ENCODE assay signal across 8 mouse cellular contexts in genomic region chr4:155962167-155962971, GRCm38 (mm10). TPM values are rescaled to one million over a fixed set of nuclear protein-coding genes. Genes with fewer than 3 reads are reported as not detected.
DNase-seq lines count a peak whose midpoint lies in the region; ATAC-seq and TF ChIP-seq lines count a peak whose summit lies in the region.

Gene C1qtnf12, plus strand, starts transcription at chr4:155962318.

- TF ChIP-seq POLR2A in spleen, adult 2 months (IDR thresholded peaks at IDR 0.05; ENCODE audit: low read depth, low read length): no peak

- peak within 1 kb of the TSS; percentile 59 for H3K4me3 ChIP-seq in spleen, adult 2 months (ENCODE audit: extremely low read depth, insufficient read depth, insufficient read length)
- H3K4me3 ChIP-seq in embryonic facial prominence, embryonic 15.5 days (replicated peaks): peak within 1 kb of the TSS; percentile 67
- peak within 1 kb of the TSS; percentile 59 for H3K4me3 ChIP-seq in liver, embryonic 11.5 days (ENCODE audit: low read depth, low read length)
- H3K4me3 ChIP-seq in midbrain, postnatal 0 days (ENCODE audit: low read depth, low read length): peak within 1 kb of the TSS; percentile 35
- peak within 1 kb of the TSS; percentile 66 for H3K4me3 ChIP-seq in stomach, postnatal 0 days (ENCODE audit: low read depth, low read length)

- TF ChIP-seq EP300 in stomach, postnatal 0 days (optimal IDR thresholded peaks at IDR 0.05): no peak

- no peaks in the 10 kb centered on the region for H3K27me3 ChIP-seq in spleen, adult 2 months (ENCODE audit: control insufficient read depth, insufficient read depth, low read length)
- no peaks in the 10 kb centered on the region for H3K27me3 ChIP-seq in embryonic facial prominence, embryonic 15.5 days
- no peaks in the 10 kb centered on the region for H3K27me3 ChIP-seq in liver, embryonic 11.5 days (replicated peaks; ENCODE audit: control insufficient read depth, insufficient read depth, low read length)
- no peaks in the 10 kb centered on the region for H3K27me3 ChIP-seq in midbrain, postnatal 0 days (ENCODE audit: insufficient read depth, low read length)
- no peaks in the 10 kb centered on the region for H3K27me3 ChIP-seq in stomach, postnatal 0 days (ENCODE audit: control insufficient read depth, insufficient read depth, low read length)

- WGBS in spleen, adult 2 months: 4% methylated on average over 32 of the region's 42 CpGs
- under 1% methylated on average over 42 of the region's 42 CpGs for WGBS in embryonic facial prominence, embryonic 15.5 days
- WGBS in liver, embryonic 11.5 days: 1% methylated on average over 38 of the region's 42 CpGs
- 3% methylated on average over 33 of the region's 42 CpGs for WGBS in midbrain, postnatal 0 days
- 1% methylated on average over 41 of the region's 42 CpGs for WGBS in stomach, postnatal 0 days

- no peak for TF ChIP-seq CTCF in spleen, adult 2 months (IDR thresholded peaks at IDR 0.05; ENCODE audit: extremely low read depth, insufficient read depth, insufficient read length, insufficient replicate concordance)
- no peak for TF ChIP-seq CTCF in midbrain, postnatal 0 days (IDR thresholded peaks at IDR 0.05)
- TF ChIP-seq CTCF in stomach, postnatal 0 days (IDR thresholded peaks at IDR 0.05; ENCODE audit: low read depth): no peak

- ATAC-seq in embryonic facial prominence, embryonic 15.5 days (ENCODE audit: insufficient number of reproducible peaks, low FRiP score, low TSS enrichment, low read depth): peak; percentile 73; the same call in 1 of the 2 replicates
- peak; percentile 88 for ATAC-seq in liver, embryonic 11.5 days (replicated peaks; ENCODE audit: low FRiP score)
- ATAC-seq in midbrain, postnatal 0 days (ENCODE audit: low FRiP score): peak; percentile 54
- ATAC-seq in stomach, postnatal 0 days (ENCODE audit: low FRiP score, low TSS enrichment): peak; percentile 72

- H3K9ac ChIP-seq in embryonic facial prominence, embryonic 15.5 days: peak within 1 kb of the TSS; percentile 57
- peak within 1 kb of the TSS; percentile 61 for H3K9ac ChIP-seq in liver, embryonic 11.5 days (ENCODE audit: low read depth, low read length)
- peak within 1 kb of the TSS; percentile 52 for H3K9ac ChIP-seq in midbrain, postnatal 0 days (replicated peaks; ENCODE audit: low read length, poor library complexity, severe bottlenecking)
- peak within 1 kb of the TSS; percentile 79 for H3K9ac ChIP-seq in stomach, postnatal 0 days (ENCODE audit: low read length)

- H3K4me2 ChIP-seq in embryonic facial prominence, embryonic 15.5 days (replicated peaks): peak within 1 kb of the TSS; percentile 91
- peak within 1 kb of the TSS; percentile 95 for H3K4me2 ChIP-seq in liver, embryonic 11.5 days
- peak within 1 kb of the TSS; percentile 54 for H3K4me2 ChIP-seq in midbrain, postnatal 0 days (ENCODE audit: low read depth, low read length, poor library complexity, severe bottlenecking)
- H3K4me2 ChIP-seq in stomach, postnatal 0 days (replicated peaks; ENCODE audit: low read depth): peak within 1 kb of the TSS; percentile 96

- peaks cover 5% of the 10 kb centered on the region for H3K4me1 ChIP-seq in spleen, adult 2 months (ENCODE audit: control insufficient read depth, insufficient read depth, insufficient read length)
- H3K4me1 ChIP-seq in embryonic facial prominence, embryonic 15.5 days: peaks cover 24% of the 10 kb centered on the region
- peaks cover 21% of the 10 kb centered on the region for H3K4me1 ChIP-seq in liver, embryonic 11.5 days (replicated peaks; ENCODE audit: control insufficient read depth, insufficient read depth, low read length)
- H3K4me1 ChIP-seq in midbrain, postnatal 0 days (ENCODE audit: insufficient read depth, low read length): no peaks in the 10 kb centered on the region
- 0 out of 2 replicates have a peak, but pooled peaks cover 4% of the 10 kb centered on the region for H3K4me1 ChIP-seq in stomach, postnatal 0 days (replicated peaks; ENCODE audit: control insufficient read depth, insufficient read depth)

- DNase-seq in spleen, adult 2 months (ENCODE audit: low read depth in 1 of 2, low spot score in 2 of 2): no peak
- no peak for DNase-seq in spleen, adult 12 weeks (ENCODE audit: low spot score)
- peak; percentile 23 to 24 for DNase-seq in heart, adult 9 months (ENCODE audit: low spot score in 2 of 2)
- DNase-seq in kidney, adult 8-10 months: peak; percentile 61 to 69
- DNase-seq in liver, embryonic 11.5 days (ENCODE audit: low spot score): peak; percentile 75
- DNase-seq in midbrain, postnatal 0 days (ENCODE audit: low spot score): peak; percentile 37
- DNase-seq in stomach, postnatal 0 days (ENCODE audit: low spot score): peak; percentile 78

- H3K36me3 ChIP-seq in spleen, adult 2 months (ENCODE audit: control insufficient read depth, insufficient read depth, low read length): peaks cover 13% of the 10 kb centered on the region
- H3K36me3 ChIP-seq in embryonic facial prominence, embryonic 15.5 days: peaks cover 42% of the 10 kb centered on the region
- H3K36me3 ChIP-seq in liver, embryonic 11.5 days (ENCODE audit: control insufficient read depth, insufficient read depth, low read length): peaks cover 24% of the 10 kb centered on the region
- peaks cover 31% of the 10 kb centered on the region for H3K36me3 ChIP-seq in midbrain, postnatal 0 days (ENCODE audit: insufficient read depth, low read length)
- peaks cover 9% of the 10 kb centered on the region for H3K36me3 ChIP-seq in stomach, postnatal 0 days (ENCODE audit: control insufficient read depth, insufficient read depth, low read length)

- no peak within 1 kb of the TSS; the same call in 1 of the 2 replicates for H3K27ac ChIP-seq in spleen, adult 2 months (ENCODE audit: insufficient read depth, low read length)
- peak within 1 kb of the TSS; percentile 85 for H3K27ac ChIP-seq in embryonic facial prominence, embryonic 15.5 days (replicated peaks)
- peak within 1 kb of the TSS; percentile 74; the same call in 1 of the 2 replicates for H3K27ac ChIP-seq in liver, embryonic 11.5 days (ENCODE audit: low read depth, low read length)
- no peak within 1 kb of the TSS for H3K27ac ChIP-seq in midbrain, postnatal 0 days (ENCODE audit: low read depth, low read length)
- peak within 1 kb of the TSS; percentile 78 for H3K27ac ChIP-seq in stomach, postnatal 0 days (replicated peaks)

- H3K9me3 ChIP-seq in embryonic facial prominence, embryonic 15.5 days (replicated peaks): no peaks in the 10 kb centered on the region
- no peaks in the 10 kb centered on the region for H3K9me3 ChIP-seq in liver, embryonic 11.5 days (ENCODE audit: control insufficient read depth, low read length)
- H3K9me3 ChIP-seq in midbrain, postnatal 0 days (ENCODE audit: low read length): no peaks in the 10 kb centered on the region
- no peaks in the 10 kb centered on the region for H3K9me3 ChIP-seq in stomach, postnatal 0 days (ENCODE audit: control insufficient read depth, low read length)

RNA-seq across cellular contexts. Expression of gene C1qtnf12, which starts in this region (rescaled TPM):
- polyA plus RNA-seq in spleen, adult 2 months (2012; rRNA removed): 21.6 and 50.1 TPM in 2 replicates
- 68.2 and 73.8 TPM in 2 replicates for polyA plus RNA-seq in embryonic facial prominence, embryonic 15.5 days (2015; fragmentation: Nextera tagmentation; extraction: Ambion mirVana)
- 56.9 and 59.0 TPM in 2 replicates for polyA plus RNA-seq in liver, embryonic 11.5 days (2014; fragmentation: Nextera tagmentation; extraction: Ambion mirVana)
- 11.7 and 13.3 TPM in 2 replicates for total RNA-seq in midbrain, postnatal 0 days (2014; rRNA removed)
- 11.7 and 14.8 TPM in 2 replicates for polyA plus RNA-seq in midbrain, postnatal 0 days (2015; fragmentation: Nextera tagmentation; extraction: Ambion mirVana)
- 48.5 and 59.1 TPM in 2 replicates for polyA plus RNA-seq in stomach, postnatal 0 days (2015; fragmentation: Nextera tagmentation; extraction: Ambion mirVana)

Comparison
In these comparisons a context has a peak if more than half of its experiments do, and no peak if none do; other contexts are left out.
1. DNase-seq: peak in heart, adult 9 months (2 of 2), kidney, adult 8-10 months (2 of 2), liver, embryonic 11.5 days (single experiment), midbrain, postnatal 0 days (single experiment) and stomach, postnatal 0 days (single experiment); none in spleen, adult 2 months (0 of 2) and spleen, adult 12 weeks (single experiment).
2. H3K27ac ChIP-seq: peak in embryonic facial prominence, embryonic 15.5 days (single experiment), liver, embryonic 11.5 days (single experiment) and stomach, postnatal 0 days (single experiment); none in spleen, adult 2 months (single experiment) and midbrain, postnatal 0 days (single experiment).
3. Peak in every context shown above with its lines, with median percentiles within 50 percentile points of each other: H3K4me3 ChIP-seq, ATAC-seq, H3K4me2 ChIP-seq and H3K9ac ChIP-seq.